Mouse (Mus musculus) cerebellum, adult 9-10 months (tissue): ENCODE data around the gene Clcf1.
A peak's percentile ranks its signal among the peaks of the same experiment; 100 is the strongest.

Experiments
- DNase-seq: peaks from one replicate; pipeline ENCODE4 v3.0.0; 2022

Gene Clcf1

GRCm38 (mm10) chr19:4193129-4193528 is 20.9 kb upstream of the Clcf1 start:
- DNase-seq = peak; percentile 64

- DNase-seq = peak; percentile 61
These were observed 19.9 kb upstream of the Clcf1 start for GRCm38 (mm10) chr19:4194021-4194724.

- DNase-seq = peak; percentile 91
These were observed 19.0 kb upstream of the Clcf1 start for GRCm38 (mm10) chr19:4194776-4195650.

- no peak for DNase-seq
These were observed 18.0 kb upstream of the Clcf1 start for GRCm38 (mm10) chr19:4196048-4196447.

GRCm38 (mm10) chr19:4196548-4196947 is 17.5 kb upstream of the Clcf1 start:
- peak; percentile 53 for DNase-seq

GRCm38 (mm10) chr19:4197180-4197579 is 16.9 kb upstream of the Clcf1 start:
- no peak for DNase-seq

- DNase-seq = peak; percentile 98
These were observed 12.6 kb upstream of the Clcf1 start, which contains the start of gene Rad9a for GRCm38 (mm10) chr19:4201291-4201909. Gene Rad9a (minus strand): TSS chr19:4201662.

- no peak for DNase-seq
These were observed 11.9 kb upstream of the Clcf1 start for GRCm38 (mm10) chr19:4202149-4202548.

GRCm38 (mm10) chr19:4203148-4203547 is 10.9 kb upstream of the Clcf1 start:
- DNase-seq = no peak

- no peak for DNase-seq
These were observed 10.3 kb upstream of the Clcf1 start for GRCm38 (mm10) chr19:4203604-4204326.

- no peak for DNase-seq
These were observed 9.1 kb upstream of the Clcf1 start for GRCm38 (mm10) chr19:4204889-4205288.

GRCm38 (mm10) chr19:4206971-4207370 is 7.1 kb upstream of the Clcf1 start:
- peak; percentile 81 for DNase-seq

GRCm38 (mm10) chr19:4208563-4208962 is 5.5 kb upstream of the Clcf1 start:
- DNase-seq = no peak

GRCm38 (mm10) chr19:4211891-4212588 is 2.0 kb upstream of the Clcf1 start:
- no peak for DNase-seq

GRCm38 (mm10) chr19:4213524-4213974 is 489 bp upstream of the Clcf1 start:
- DNase-seq = no peak

GRCm38 (mm10) chr19:4214771-4215450 is 873 bp downstream of the Clcf1 start:
- DNase-seq = no peak

GRCm38 (mm10) chr19:4215451-4215840 is 1.4 kb downstream of the Clcf1 start:
- DNase-seq = no peak

GRCm38 (mm10) chr19:4216041-4216685 is 2.1 kb downstream of the Clcf1 start:
- DNase-seq = no peak

GRCm38 (mm10) chr19:4217140-4217539 is 3.1 kb downstream of the Clcf1 start:
- DNase-seq = no peak

- DNase-seq = no peak
These were observed 3.8 kb downstream of the Clcf1 start for GRCm38 (mm10) chr19:4217855-4218254.

GRCm38 (mm10) chr19:4218293-4218692 is 4.3 kb downstream of the Clcf1 start:
- no peak for DNase-seq
